Mouse (Mus musculus) midbrain, embryonic 14.5 days (tissue): Measurements from ENCODE around the gene Rprd1b. TPM values are rescaled to one million over a fixed set of nuclear protein-coding genes. Genes with fewer than 3 reads are reported as not detected.

Experiments used
- ATAC-seq: fragments of 200-750 bp; cut with Nextera tagmentation; 2 replicates; pipeline ENCODE4 v1.8.0; 2017; ENCODE audit warnings: moderate number of reproducible peaks, moderate library complexity; ENCODE audit not compliant: low FRiP score, low TSS enrichment
- DNase-seq: peaks from one replicate; pipeline ENCODE4 v3.0.0-alpha.2; 2015
- H3K27ac ChIP-seq: fragments of 300-500 bp; sonication (generic); replicated peaks from 2 replicates; pipeline ENCODE4 v1.5.1; 2014; ENCODE audit warnings: mild to moderate bottlenecking, low read depth, low read length, moderate library complexity
- H3K27me3 ChIP-seq: fragments of 300-500 bp; sonication (generic); 2 replicates; pipeline ENCODE4 v1.6.1; 2014; ENCODE audit warnings: low read length, control low read depth, mixed read lengths; ENCODE audit not compliant: control insufficient read depth, insufficient read depth
- H3K36me3 ChIP-seq: fragments of 300-500 bp; sonication (generic); 2 replicates; pipeline ENCODE4 v1.6.1; 2014; ENCODE audit warnings: low read length, control low read depth; ENCODE audit not compliant: control insufficient read depth, insufficient read depth
- H3K4me1 ChIP-seq: fragments of 300-500 bp; sonication (generic); 2 replicates; pipeline ENCODE4 v1.6.1; 2014; ENCODE audit warnings: mild to moderate bottlenecking, antibody characterized with exemption, low read length, control low read depth; ENCODE audit not compliant: control insufficient read depth, insufficient read depth
- H3K4me2 ChIP-seq: fragments of 300-500 bp; sonication (generic); 2 replicates; pipeline ENCODE4 v1.6.1; 2014; ENCODE audit warnings: mild to moderate bottlenecking, low read length, moderate library complexity
- H3K4me3 ChIP-seq: fragments of 300-500 bp; sonication (generic); replicated peaks from 2 replicates; pipeline ENCODE4 v1.5.1; 2014; ENCODE audit warnings: low read depth, low read length
- H3K9ac ChIP-seq: fragments of 300-500 bp; sonication (generic); replicated peaks from 2 replicates; pipeline ENCODE4 v1.6.1; 2014; ENCODE audit warnings: mild to moderate bottlenecking, low read length, moderate library complexity
- H3K9me3 ChIP-seq: fragments of 300-500 bp; sonication (generic); 2 replicates; pipeline ENCODE4 v1.6.1; 2016; ENCODE audit warnings: low read length, control low read depth, mixed read lengths; ENCODE audit not compliant: control insufficient read depth
- WGBS: fragments of 180-500 bp; shearing (Covaris S2); extraction: QIAGEN DNeasy Blood & Tissue Kit; methylation state at CpG from one replicate; pipeline ENCODE4 v1.1.7; 2014; 5-methylcytosine and 5-hydroxymethylcytosine counted together
- polyA plus RNA-seq: library from polyadenylated mRNA; unstranded; fragments of >200 nt; fragmentation: Nextera tagmentation; extraction: Ambion mirVana; gene quantifications from 2 replicates; pipeline ENCODE4 v1.2.1, GENCODE M21; 2014

The Rprd1b gene
- polyA plus RNA-seq, 1 experiment from 2014 or later, result 40.2 TPM

GRCm38 (mm10) chr2:158137771-158138170 lies 109.5 kb downstream of the Rprd1b start:
- no peak overlapping the region for H3K4me2 ChIP-seq
- H3K9ac ChIP-seq, result no peak overlapping the region
- DNase-seq, result no peak
- no peak overlapping the region for H3K4me3 ChIP-seq
- no peaks in the 10 kb centered on the region for H3K9me3 ChIP-seq
- 89% methylated on average over 12 of the region's 12 CpGs for WGBS
- no peaks in the 10 kb centered on the region for H3K36me3 ChIP-seq
- no peaks in the 10 kb centered on the region; the same call in 1 of the 2 replicates for H3K4me1 ChIP-seq
- H3K27me3 ChIP-seq, result no peaks in the 10 kb centered on the region; the same call in 1 of the 2 replicates
- H3K27ac ChIP-seq, result no peak overlapping the region
- ATAC-seq, result no peak

- ATAC-seq (no peak), DNase-seq (no peak)
- Histone ChIP-seq H3K4me1 (no peaks in the 10 kb centered on the region; the same call in 1 of the 2 replicates), H3K9me3 (no peaks in the 10 kb centered on the region), H3K36me3 (no peaks in the 10 kb centered on the region), H3K4me3 (no peak overlapping the region), H3K27ac (no peak overlapping the region), H3K27me3 (no peaks in the 10 kb centered on the region; the same call in 1 of the 2 replicates), H3K9ac (no peak overlapping the region), H3K4me2 (no peak overlapping the region)
- 90% methylated on average over 9 of the region's 9 CpGs for WGBS
Measured at GRCm38 (mm10) chr2:158138778-158139177, 110.5 kb downstream of the Rprd1b start.

GRCm38 (mm10) chr2:158139628-158140027 lies 111.3 kb downstream of the Rprd1b start:
- H3K4me1 ChIP-seq, result no peaks in the 10 kb centered on the region; the same call in 1 of the 2 replicates
- no peak overlapping the region for H3K27ac ChIP-seq
- no peak overlapping the region for H3K9ac ChIP-seq
- no peak for ATAC-seq
- no peak overlapping the region for H3K4me2 ChIP-seq
- H3K27me3 ChIP-seq, result no peaks in the 10 kb centered on the region; the same call in 1 of the 2 replicates
- DNase-seq, result peak; percentile 59
- no peaks in the 10 kb centered on the region for H3K36me3 ChIP-seq
- WGBS, result 38% methylated on average over 7 of the region's 7 CpGs
- H3K9me3 ChIP-seq, result no peaks in the 10 kb centered on the region
- H3K4me3 ChIP-seq, result no peak overlapping the region

GRCm38 (mm10) chr2:158140664-158141063 lies 112.4 kb downstream of the Rprd1b start:
- ATAC-seq, result no peak

GRCm38 (mm10) chr2:158141271-158141670 lies 113.0 kb downstream of the Rprd1b start:
- no peaks in the 10 kb centered on the region; the same call in 1 of the 2 replicates for H3K27me3 ChIP-seq
- H3K36me3 ChIP-seq, result no peaks in the 10 kb centered on the region
- no peak overlapping the region for H3K9ac ChIP-seq
- no peak for ATAC-seq
- no peaks in the 10 kb centered on the region for H3K9me3 ChIP-seq
- H3K27ac ChIP-seq, result no peak overlapping the region
- H3K4me1 ChIP-seq, result no peaks in the 10 kb centered on the region; the same call in 1 of the 2 replicates
- H3K4me3 ChIP-seq, result no peak overlapping the region
- no peak overlapping the region for H3K4me2 ChIP-seq
- no peak for DNase-seq
- WGBS, result 77% methylated on average over 7 of the region's 7 CpGs

More at GRCm38 (mm10) chr2:158140664-158141063, 112.4 kb downstream of the Rprd1b start:
- H3K4me3 ChIP-seq, result no peak overlapping the region
- 91% methylated on average over 5 of the region's 5 CpGs for WGBS
- no peaks in the 10 kb centered on the region for H3K36me3 ChIP-seq
- no peak overlapping the region for H3K9ac ChIP-seq
- H3K4me1 ChIP-seq, result no peaks in the 10 kb centered on the region; the same call in 1 of the 2 replicates
- no peaks in the 10 kb centered on the region; the same call in 1 of the 2 replicates for H3K27me3 ChIP-seq
- H3K4me2 ChIP-seq, result no peak overlapping the region
- H3K9me3 ChIP-seq, result no peaks in the 10 kb centered on the region
- no peak overlapping the region for H3K27ac ChIP-seq
- no peak for DNase-seq

GRCm38 (mm10) chr2:158141690-158142440 lies 113.6 kb downstream of the Rprd1b start:
- H3K9me3 ChIP-seq, result no peaks in the 10 kb centered on the region
- H3K9ac ChIP-seq, result no peak overlapping the region
- no peak for DNase-seq
- ATAC-seq, result no peak
- no peak overlapping the region for H3K27ac ChIP-seq
- WGBS, result 82% methylated on average over 7 of the region's 7 CpGs
- H3K36me3 ChIP-seq, result no peaks in the 10 kb centered on the region
- H3K27me3 ChIP-seq, result no peaks in the 10 kb centered on the region; the same call in 1 of the 2 replicates
- H3K4me2 ChIP-seq, result no peak overlapping the region
- H3K4me3 ChIP-seq, result no peak overlapping the region
- no peaks in the 10 kb centered on the region; the same call in 1 of the 2 replicates for H3K4me1 ChIP-seq

GRCm38 (mm10) chr2:158142981-158143380 lies 114.7 kb downstream of the Rprd1b start:
- no peaks in the 10 kb centered on the region for H3K36me3 ChIP-seq
- ATAC-seq (no peak), DNase-seq (no peak)
- WGBS, result 80% methylated on average over 18 of the region's 18 CpGs
- no peaks in the 10 kb centered on the region; the same call in 1 of the 2 replicates for H3K27me3 ChIP-seq
- no peaks in the 10 kb centered on the region for H3K9me3 ChIP-seq
- H3K4me3 ChIP-seq, result no peak overlapping the region
- no peaks in the 10 kb centered on the region; the same call in 1 of the 2 replicates for H3K4me1 ChIP-seq
- no peak overlapping the region for H3K9ac ChIP-seq
- H3K4me2 ChIP-seq, result no peak overlapping the region
- no peak overlapping the region for H3K27ac ChIP-seq

GRCm38 (mm10) chr2:158143816-158144215 lies 115.5 kb downstream of the Rprd1b start:
- ATAC-seq, result no peak
- Histone ChIP-seq H3K27me3 (no peaks in the 10 kb centered on the region; the same call in 1 of the 2 replicates), H3K9ac (no peak overlapping the region), H3K9me3 (no peaks in the 10 kb centered on the region), H3K4me2 (no peak overlapping the region), H3K36me3 (no peaks in the 10 kb centered on the region), H3K4me3 (no peak overlapping the region), H3K4me1 (no peaks in the 10 kb centered on the region; the same call in 1 of the 2 replicates), H3K27ac (no peak overlapping the region)
- DNase-seq, result peak; percentile 38
- 52% methylated on average over 3 of the region's 3 CpGs for WGBS

- H3K36me3 ChIP-seq, result no peaks in the 10 kb centered on the region
- no peaks in the 10 kb centered on the region; the same call in 1 of the 2 replicates for H3K4me1 ChIP-seq
- no peak overlapping the region for H3K4me2 ChIP-seq
- ATAC-seq (no peak), DNase-seq (no peak)
- 44% methylated on average over 8 of the region's 8 CpGs for WGBS
- H3K9ac ChIP-seq, result no peak overlapping the region
- no peaks in the 10 kb centered on the region; the same call in 1 of the 2 replicates for H3K27me3 ChIP-seq
- no peak overlapping the region for H3K4me3 ChIP-seq
- H3K9me3 ChIP-seq, result no peaks in the 10 kb centered on the region
- no peak overlapping the region for H3K27ac ChIP-seq
Measured at GRCm38 (mm10) chr2:158144263-158144662, 116.0 kb downstream of the Rprd1b start.
